Mouse (Mus musculus) heart, embryonic 14.5 days (tissue): ENCODE measurements around the gene Lhx5. TPM values are rescaled to one million over a fixed set of nuclear protein-coding genes. Genes with fewer than 3 reads are reported as not detected.
A peak's percentile ranks its signal among the peaks of the same experiment; 100 is the strongest.

Source experiments
- ATAC-seq: fragments of 200-750 bp; cut with Nextera tagmentation; 2 replicates; pipeline ENCODE4 v1.8.0; 2017; ENCODE audit warnings: low read depth, moderate TSS enrichment; ENCODE audit not compliant: insufficient number of reproducible peaks, insufficient read depth, low FRiP score
- H3K27ac ChIP-seq, 2 experiments: fragments of 200-500 bp in 1 of 2; fragments of 300-500 bp in 1 of 2; sonication (generic) in 1 of 2; replicated peaks in 1 of 2; 2 replicates each; pipeline ENCODE4 v1.5.1; 2012 to 2014; ENCODE audit warnings: low read depth in 2 of 2, low read length in 2 of 2, control low read depth in 1 of 2, mild to moderate bottlenecking in 1 of 2, mixed read lengths in 1 of 2; ENCODE audit not compliant: control insufficient read depth in 1 of 2, insufficient read depth in 1 of 2
- H3K27me3 ChIP-seq: fragments of 300-500 bp; sonication (generic); 2 replicates; pipeline ENCODE4 v1.6.1; 2014; ENCODE audit warnings: mild to moderate bottlenecking, low read length, control low read depth; ENCODE audit not compliant: control insufficient read depth, insufficient read depth
- H3K36me3 ChIP-seq: fragments of 300-500 bp; sonication (generic); 2 replicates; pipeline ENCODE4 v1.6.1; 2014; ENCODE audit warnings: mild to moderate bottlenecking, control low read depth, low read length, mixed read lengths; ENCODE audit not compliant: control insufficient read depth, insufficient read depth
- H3K4me1 ChIP-seq, 2 experiments: fragments of 200-500 bp in 1 of 2; fragments of 300-500 bp in 1 of 2; sonication (generic) in 1 of 2; 2 replicates each; pipeline ENCODE4 v1.6.1; 2012 to 2014; ENCODE audit warnings: low read length in 2 of 2, control low read depth in 1 of 2, mixed read lengths in 1 of 2; ENCODE audit not compliant: control insufficient read depth in 2 of 2, insufficient read depth in 2 of 2
- H3K4me2 ChIP-seq: fragments of 300-500 bp; sonication (generic); 2 replicates; pipeline ENCODE4 v1.6.1; 2014; ENCODE audit warnings: mild to moderate bottlenecking, low read length
- H3K4me3 ChIP-seq, 2 experiments: fragments of 200-500 bp in 1 of 2; fragments of 300-500 bp in 1 of 2; sonication (generic) in 1 of 2; 2 replicates each; pipeline ENCODE4 v1.5.1; 2012 to 2014; ENCODE audit warnings: low read length in 2 of 2, mild to moderate bottlenecking in 2 of 2, control low read depth in 1 of 2, low read depth in 1 of 2, moderate library complexity in 1 of 2; ENCODE audit not compliant: control insufficient read depth in 1 of 2, insufficient read depth in 1 of 2
- H3K9ac ChIP-seq: fragments of 300-500 bp; sonication (generic); 2 replicates; pipeline ENCODE4 v1.6.1; 2014; ENCODE audit warnings: mild to moderate bottlenecking, low read length
- H3K9me3 ChIP-seq: fragments of 300-500 bp; sonication (generic); 2 replicates; pipeline ENCODE4 v1.6.1; 2016; ENCODE audit warnings: low read length, control low read depth; ENCODE audit not compliant: control insufficient read depth
- WGBS: fragments of 180-500 bp; shearing (Covaris S2); extraction: QIAGEN DNeasy Blood & Tissue Kit; methylation state at CpG from one replicate; pipeline ENCODE4 v1.1.7; 2014; 5-methylcytosine and 5-hydroxymethylcytosine counted together
- polyA plus RNA-seq: library from polyadenylated mRNA; unstranded; fragments of >200 nt; fragmentation: Nextera tagmentation; extraction: Ambion mirVana; gene quantifications from 2 replicates; pipeline ENCODE4 v1.2.1, GENCODE M21; 2014

The Lhx5 gene
- polyA plus RNA-seq, 1 experiment from 2014 or later: not detected

- Histone ChIP-seq H3K27me3 (peaks cover 24% of the 10 kb centered on the region), H3K9ac (no peak overlapping the region), H3K27ac (no peak overlapping the region), H3K9me3 (no peaks in the 10 kb centered on the region), H3K4me2 (no peak overlapping the region), H3K36me3 (no peaks in the 10 kb centered on the region), H3K4me1 (no peaks in the 10 kb centered on the region), H3K4me3 (no peak overlapping the region)
- 49% methylated on average over 7 of the region's 7 CpGs for WGBS
- ATAC-seq: no peak
Observed at GRCm38 (mm10) chr5:120456841-120457554, 25.5 kb downstream of the Lhx5 start.

- no peak for ATAC-seq
- H3K36me3 ChIP-seq: no peaks in the 10 kb centered on the region
- peaks cover 24% of the 10 kb centered on the region for H3K27me3 ChIP-seq
- H3K4me1 ChIP-seq: no peaks in the 10 kb centered on the region
- no peak overlapping the region for H3K4me2 ChIP-seq
- H3K9me3 ChIP-seq: no peaks in the 10 kb centered on the region
- H3K9ac ChIP-seq: no peak overlapping the region
- H3K4me3 ChIP-seq: no peak overlapping the region
- 7% methylated on average over 9 of the region's 9 CpGs for WGBS
- no peak overlapping the region for H3K27ac ChIP-seq
Observed at GRCm38 (mm10) chr5:120457628-120458027, 26.1 kb downstream of the Lhx5 start.

- Histone ChIP-seq H3K4me2 (no peak overlapping the region), H3K4me1 (no peaks in the 10 kb centered on the region), H3K9ac (no peak overlapping the region), H3K27me3 (peaks cover 24% of the 10 kb centered on the region), H3K9me3 (0 out of 2 replicates have a peak, but pooled peaks cover under 1% of the 10 kb centered on the region), H3K4me3 (no peak overlapping the region), H3K36me3 (no peaks in the 10 kb centered on the region), H3K27ac (no peak overlapping the region)
- 66% methylated on average over 10 of the region's 10 CpGs for WGBS
- no peak for ATAC-seq
Observed at GRCm38 (mm10) chr5:120459133-120459532, 27.6 kb downstream of the Lhx5 start.

GRCm38 (mm10) chr5:120461902-120462301 lies 30.4 kb downstream of the Lhx5 start:
- no peak for ATAC-seq
- Histone ChIP-seq H3K9me3 (peaks cover 5% of the 10 kb centered on the region; the same call in 1 of the 2 replicates), H3K4me3 (no peak overlapping the region), H3K4me1 (peaks cover 0 to 5% of the 10 kb centered on the region in 2 experiments; a peak in 1 of 4 replicates), H3K36me3 (no peaks in the 10 kb centered on the region), H3K4me2 (no peak overlapping the region), H3K27ac (no peak overlapping the region), H3K27me3 (no peaks in the 10 kb centered on the region), H3K9ac (no peak overlapping the region)
- whole genome bisulfite sequencing: 62% methylated on average over 15 of the region's 15 CpGs

- Histone ChIP-seq H3K36me3 (no peaks in the 10 kb centered on the region), H3K9me3 (peaks cover 5% of the 10 kb centered on the region; the same call in 1 of the 2 replicates), H3K9ac (no peak overlapping the region), H3K4me1 (peaks cover 3 to 5% of the 10 kb centered on the region in 2 experiments; a peak in 1 of 4 replicates), H3K27ac (no peak overlapping the region), H3K4me2 (no peak overlapping the region), H3K4me3 (no peak overlapping the region), H3K27me3 (no peaks in the 10 kb centered on the region)
- no peak for ATAC-seq
- 74% methylated on average over 4 of the region's 4 CpGs for WGBS
Observed at GRCm38 (mm10) chr5:120464321-120464720, 32.8 kb downstream of the Lhx5 start.

- no peak overlapping the region for H3K9ac ChIP-seq
- H3K27ac ChIP-seq: no peak overlapping the region
- peaks cover 5% of the 10 kb centered on the region; the same call in 1 of the 2 replicates for H3K9me3 ChIP-seq
- 38% methylated on average over 5 of the region's 5 CpGs for WGBS
- no peak overlapping the region for H3K4me3 ChIP-seq
- peaks cover 3 to 5% of the 10 kb centered on the region in 2 experiments; a peak in 1 of 4 replicates for H3K4me1 ChIP-seq
- ATAC-seq: no peak
- no peak overlapping the region for H3K4me2 ChIP-seq
- H3K36me3 ChIP-seq: no peaks in the 10 kb centered on the region
- no peaks in the 10 kb centered on the region for H3K27me3 ChIP-seq
Observed at GRCm38 (mm10) chr5:120465062-120465461, 33.6 kb downstream of the Lhx5 start.

GRCm38 (mm10) chr5:120465860-120466259 lies 34.4 kb downstream of the Lhx5 start:
- Histone ChIP-seq H3K27ac (peak overlapping the region in 1 of 2 experiments; percentile 50; a peak in 1 of 4 replicates), H3K27me3 (no peaks in the 10 kb centered on the region), H3K4me3 (no peak overlapping the region), H3K4me2 (no peak overlapping the region), H3K9me3 (peaks cover 5% of the 10 kb centered on the region; the same call in 1 of the 2 replicates), H3K4me1 (peaks cover 3 to 5% of the 10 kb centered on the region in 2 experiments; a peak in 1 of 4 replicates), H3K36me3 (no peaks in the 10 kb centered on the region), H3K9ac (no peak overlapping the region)
- WGBS: 23% methylated on average over 6 of the region's 6 CpGs
- peak; percentile 73 for ATAC-seq
